Mouse (Mus musculus): ENCODE measurements around the gene Gapt. TPM values are rescaled to one million over a fixed set of nuclear protein-coding genes. Genes with fewer than 3 reads are reported as not detected.
"Not testable (repeated sequence)": the region's sequence is repeated elsewhere in the genome, so short reads cannot be mapped to it uniquely, and the experiment has no call there.

Gene Gapt
- total RNA-seq (2021) = not detected
- long read RNA-seq = 0 reads

- no peak for DNase-seq (ENCODE audit: low spot score in 2 of 2)
Measured at GRCm38 (mm10) chr13:110356941-110357340, at the start of gene Gapt. TSS of gene Gapt (minus strand) at chr13:110357199.

GRCm38 (mm10) chr13:110406152-110406551, 49.2 kb upstream of the Gapt start:
- DNase-seq (ENCODE audit: low spot score in 2 of 2) = no peak

- DNase-seq (ENCODE audit: low spot score in 2 of 2) = not testable (repeated sequence)
Measured at GRCm38 (mm10) chr13:110404686-110405085, 47.7 kb upstream of the Gapt start.

- no peak for DNase-seq (ENCODE audit: low spot score in 2 of 2)
Measured at GRCm38 (mm10) chr13:110404059-110404458, 47.1 kb upstream of the Gapt start.

- DNase-seq (ENCODE audit: low spot score in 2 of 2) = no peak
Measured at GRCm38 (mm10) chr13:110401877-110402276, 44.9 kb upstream of the Gapt start.

- no peak for DNase-seq (ENCODE audit: low spot score in 2 of 2)
Measured at GRCm38 (mm10) chr13:110401443-110401842, 44.4 kb upstream of the Gapt start.

- no peak for DNase-seq (ENCODE audit: low spot score in 2 of 2)
Measured at GRCm38 (mm10) chr13:110398513-110399270, 41.7 kb upstream of the Gapt start.

GRCm38 (mm10) chr13:110397750-110398149, 40.8 kb upstream of the Gapt start:
- DNase-seq (ENCODE audit: low spot score in 2 of 2) = no peak

GRCm38 (mm10) chr13:110395916-110396685, 39.1 kb upstream of the Gapt start:
- no peak for DNase-seq (ENCODE audit: low spot score in 2 of 2)

GRCm38 (mm10) chr13:110395179-110395794, 38.3 kb upstream of the Gapt start:
- peak in 1 of 2 experiments; percentile 54 for DNase-seq (ENCODE audit: low spot score in 2 of 2)

- peak; percentile 98 to 99 for DNase-seq (ENCODE audit: low spot score in 2 of 2)
Measured at GRCm38 (mm10) chr13:110394291-110395178, 37.5 kb upstream of the Gapt start, which contains the start of gene Plk2. TSS of gene Plk2 (plus strand) at chr13:110395046.

GRCm38 (mm10) chr13:110392631-110393030, 35.6 kb upstream of the Gapt start:
- DNase-seq (ENCODE audit: low spot score in 2 of 2) = no peak

- peak; percentile 80 to 83 for DNase-seq (ENCODE audit: low spot score in 2 of 2)
Measured at GRCm38 (mm10) chr13:110392210-110392609, 35.2 kb upstream of the Gapt start.

GRCm38 (mm10) chr13:110384514-110384913, 27.5 kb upstream of the Gapt start:
- no peak for DNase-seq (ENCODE audit: low spot score in 2 of 2)

- DNase-seq (ENCODE audit: low spot score in 2 of 2) = peak in 1 of 2 experiments; percentile 60
Measured at GRCm38 (mm10) chr13:110382447-110382901, 25.5 kb upstream of the Gapt start.

- DNase-seq (ENCODE audit: low spot score in 2 of 2) = no peak
Measured at GRCm38 (mm10) chr13:110369673-110370072, 12.7 kb upstream of the Gapt start.

- peak; percentile 75 to 77 for DNase-seq (ENCODE audit: low spot score in 2 of 2)
Measured at GRCm38 (mm10) chr13:110368556-110369040, 11.6 kb upstream of the Gapt start.

- no peak for DNase-seq (ENCODE audit: low spot score in 2 of 2)
Measured at GRCm38 (mm10) chr13:110367961-110368555, 11.1 kb upstream of the Gapt start.

- no peak for DNase-seq (ENCODE audit: low spot score in 2 of 2)
Measured at GRCm38 (mm10) chr13:110366477-110366876, 9.5 kb upstream of the Gapt start.

GRCm38 (mm10) chr13:110363722-110364121, 6.7 kb upstream of the Gapt start:
- DNase-seq (ENCODE audit: low spot score in 2 of 2) = no peak

Measured in layer of hippocampus, postnatal 10 days (tissue).